Mouse (Mus musculus) thymus, adult 2 months (tissue): ENCODE results near the gene Frmd8.

Experiments used
- CTCF ChIP-seq: fragments of 200-500 bp; IDR thresholded peaks from 2 replicates; pipeline ENCODE4 v1.5.1; 2012; ENCODE audit warnings: mild to moderate bottlenecking, control low read depth, low read length, moderate library complexity, borderline replicate concordance; ENCODE audit not compliant: control insufficient read depth, poor library complexity, insufficient read depth; ENCODE audit errors: extremely low read depth
- POLR2A ChIP-seq: fragments of 200-500 bp; IDR thresholded peaks from 2 replicates; pipeline ENCODE4 v1.6.1; 2012; ENCODE audit warnings: mild to moderate bottlenecking, low read length, control low read depth, moderate library complexity; ENCODE audit not compliant: control insufficient read depth, poor library complexity, insufficient read depth; ENCODE audit errors: extremely low read depth

GRCm38 (mm10) chr19:5842785-5843730 is 32.0 kb downstream of the Frmd8 start:
- TF ChIP-seq CTCF (no peak), POLR2A (no peak)
